Mouse (Mus musculus) lung, postnatal 25 days (tissue): ENCODE results near the gene Vmn1r189.
"Not testable (repeated sequence)": the region's sequence is repeated elsewhere in the genome, so short reads cannot be mapped to it uniquely, and the experiment has no call there.

Experiments
- DNase-seq: peaks from one replicate; pipeline ENCODE4 v3.0.0; 2022; ENCODE audit warnings: low spot score

Vmn1r189 gene

GRCm38 (mm10) chr13:22105724-22106123 lies at the start of gene Vmn1r189:
TSS of gene Vmn1r189 (minus strand) at chr13:22105824.
- not testable (repeated sequence) for DNase-seq

GRCm38 (mm10) chr13:22136495-22137293 lies 31.1 kb upstream of the Vmn1r189 start:
- not testable (repeated sequence) for DNase-seq

DNA sequence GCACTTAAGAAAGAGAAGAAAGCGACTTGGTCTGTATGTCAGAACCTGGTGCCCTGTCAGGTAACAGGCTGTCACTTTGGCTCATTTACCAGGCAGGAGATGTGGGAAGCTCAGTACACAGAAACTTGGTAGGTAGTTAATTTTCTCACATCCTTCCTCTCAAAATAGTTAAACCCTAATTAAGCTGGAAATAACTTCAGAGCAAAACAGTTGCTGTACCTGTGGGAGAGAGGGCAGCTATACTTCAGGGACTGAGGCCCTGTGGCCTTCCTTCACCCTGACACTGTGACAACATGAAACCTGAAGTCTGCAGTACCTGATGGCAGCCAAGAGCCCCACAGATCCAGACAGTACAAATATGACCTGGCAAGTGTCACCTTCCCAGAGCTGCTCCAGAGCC lies 21.5 kb downstream of the Vmn1r189 start, which contains the start of gene Vmn1r188:
Vmn1r188 (plus strand) TSS at position 301 of the 400 bp plus-strand sequence.
- DNase-seq, result not testable (repeated sequence)

DNA sequence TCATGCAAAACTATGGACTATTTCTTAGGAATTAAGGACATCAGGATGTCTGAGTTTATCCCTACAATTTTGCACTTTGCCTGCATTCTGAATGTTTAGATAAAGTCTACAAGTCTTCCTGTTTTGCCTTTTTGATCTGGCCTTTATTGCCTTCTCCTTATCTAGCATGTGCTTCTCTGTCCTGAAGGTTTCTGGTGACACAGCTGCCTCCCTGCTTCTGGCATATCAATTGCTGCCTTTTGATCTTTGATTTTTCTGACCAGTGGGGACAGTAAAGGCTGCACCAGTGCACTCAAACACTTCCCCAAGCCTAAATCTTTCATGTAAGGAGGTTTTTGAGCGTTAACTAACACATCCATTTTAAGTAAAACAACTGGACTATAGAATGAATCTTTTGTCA lies 42.2 kb downstream of the Vmn1r189 start:
- DNase-seq, result no peak

DNA sequence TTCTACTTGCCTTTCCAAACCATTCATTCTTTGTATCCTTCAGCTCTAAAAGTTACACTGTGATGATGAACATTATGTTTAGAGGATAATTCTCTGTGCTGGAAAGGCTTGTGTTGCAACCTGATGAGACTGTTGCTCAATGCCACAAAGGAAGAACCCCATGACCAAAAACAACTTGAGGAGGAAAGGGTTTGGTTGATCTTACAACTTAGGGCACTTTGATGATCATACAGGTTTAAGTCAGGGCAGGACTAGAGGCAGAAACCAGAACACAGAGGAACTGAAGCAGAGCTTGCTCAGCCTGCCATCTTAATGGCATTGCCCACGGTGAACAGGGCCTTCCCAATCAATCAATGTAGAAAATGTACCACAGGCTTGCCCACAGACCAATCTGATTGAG lies 44.2 kb downstream of the Vmn1r189 start:
- DNase-seq, result no peak

DNA sequence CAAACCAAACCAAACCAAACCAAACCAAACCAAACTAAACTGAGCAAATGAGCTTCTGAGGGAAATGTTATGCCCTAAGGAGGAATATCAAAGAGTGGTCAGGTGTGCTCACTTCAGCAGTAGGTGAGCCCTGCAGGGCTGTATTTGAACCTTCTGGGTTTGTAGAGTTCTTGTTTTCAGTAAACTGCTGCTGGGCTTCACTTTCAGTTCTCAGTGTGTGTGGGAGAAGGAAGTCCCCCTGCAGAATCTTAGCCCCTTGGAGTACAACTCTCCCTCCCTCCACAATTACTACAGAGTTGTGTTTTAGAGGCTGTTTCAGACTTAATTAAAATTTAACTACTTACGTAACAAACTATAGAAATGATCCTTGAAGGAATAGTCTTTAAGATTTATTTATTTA lies 51.9 kb downstream of the Vmn1r189 start:
- no peak for DNase-seq

DNA sequence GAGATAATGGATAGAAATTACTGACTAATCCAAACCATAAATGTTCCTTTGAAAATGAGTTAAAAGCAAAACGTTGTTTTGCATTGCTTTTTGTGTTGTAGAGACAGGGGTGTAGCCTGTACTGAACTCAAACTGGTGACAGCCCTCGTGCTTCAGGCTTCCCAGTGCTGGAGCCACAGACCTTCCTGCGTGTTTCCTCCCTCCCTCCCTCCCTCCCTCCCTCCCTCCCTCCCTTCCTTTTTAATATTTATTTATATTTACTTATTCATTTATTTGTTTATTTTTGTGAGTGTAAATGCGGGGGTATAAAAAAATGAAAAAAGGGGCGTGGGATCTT lies 54.1 kb downstream of the Vmn1r189 start:
- no peak for DNase-seq

DNA sequence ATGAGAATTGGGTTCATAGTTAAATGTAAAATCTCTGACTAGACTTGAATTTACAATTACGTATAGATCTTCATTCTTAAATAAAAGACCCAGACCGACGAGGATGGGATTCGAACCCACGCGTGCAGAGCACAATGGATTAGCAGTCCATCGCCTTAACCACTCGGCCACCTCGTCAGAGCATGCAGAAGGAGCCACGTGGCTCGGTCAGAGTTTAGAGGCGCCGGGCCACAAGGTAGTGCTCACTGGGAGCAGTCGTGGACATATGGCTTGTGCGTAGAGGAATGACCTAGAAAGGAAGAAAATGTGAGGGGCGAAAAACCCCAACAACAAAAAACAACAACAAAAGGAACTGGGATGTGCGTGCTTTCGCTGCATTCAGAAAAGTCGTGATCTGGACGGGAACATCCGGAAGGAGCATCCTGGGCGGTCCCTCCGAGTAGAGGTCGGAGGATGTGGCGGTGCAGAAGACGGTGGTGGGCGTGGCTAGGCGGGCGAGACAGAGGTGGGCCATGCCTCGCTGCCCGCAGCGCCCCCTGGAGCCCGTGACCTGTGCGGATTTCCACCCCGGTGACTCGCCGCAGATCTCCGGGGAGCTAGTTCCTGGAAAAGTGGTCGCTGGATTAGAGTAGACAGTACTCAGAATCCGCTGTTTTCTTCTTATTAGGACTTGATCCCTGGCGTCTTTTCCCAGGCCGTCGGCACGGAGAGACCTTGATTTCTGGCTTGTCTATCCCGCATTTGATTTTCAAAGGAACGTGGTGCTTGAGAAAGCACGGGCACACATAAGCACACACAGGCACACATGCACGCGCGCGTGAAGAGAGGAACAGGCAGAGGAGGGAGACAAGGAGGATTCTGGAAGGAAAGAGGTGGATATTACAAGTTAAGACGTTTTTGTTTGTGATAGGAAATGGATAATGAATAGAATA lies 54.8 kb downstream of the Vmn1r189 start:
- peak; percentile 91 for DNase-seq
